Comparison of ENCODE assay signal across 25 mouse cellular contexts in genomic region chr13:37846507-37846906, GRCm38 (mm10).
A peak's percentile ranks its signal among the peaks of the same experiment; 100 is the strongest.
DNase-seq lines count a peak whose midpoint lies in the region; ATAC-seq and TF ChIP-seq lines count a peak whose summit lies in the region.
"Had no signal": no experiment of that assay in that cellular context is flagged by ENCODE, and none has a peak within 500 bp of the region (broad histone marks: within the 10 kb centered on the region; RNA-seq: fewer than 3 reads in every experiment).

No protein-coding gene starts in this region.

- H3K79me2 ChIP-seq in liver, adult 2 months (ENCODE audit: control insufficient read depth, insufficient read depth, low read length) = peaks cover 60% of the 10 kb centered on the region

- peak overlapping the region; percentile 54; the same call in 1 of the 2 replicates for H3K4me3 ChIP-seq in gastrocnemius, adult 2 months
- H3K4me3 ChIP-seq in liver, adult 2 months (ENCODE audit: insufficient read depth, low read depth, low read length) = no peak overlapping the region
- H3K4me3 ChIP-seq in liver, embryonic 11.5 days (ENCODE audit: low read depth, low read length) = no peak overlapping the region
- H3K4me3 ChIP-seq in embryonic facial prominence, embryonic 15.5 days (replicated peaks) = no peak overlapping the region
- no peak overlapping the region for H3K4me3 ChIP-seq in stomach, postnatal 0 days (ENCODE audit: low read depth, low read length)
- no peak overlapping the region for H3K4me3 ChIP-seq in thymus, adult 2 months (ENCODE audit: control insufficient read depth, insufficient read depth, low read length)
- H3K4me3 ChIP-seq in lung, adult 2 months (replicated peaks; ENCODE audit: extremely low read depth, low read depth, low read length) = no peak overlapping the region
- H3K4me3 ChIP-seq: embryonic facial prominence, embryonic 12.5 days; erythroblast, embryonic 14.5 days; heart, adult 2 months; limb, embryonic 12.5 days; liver, embryonic 15.5 days; midbrain, embryonic 12.5 days; neural tube, embryonic 13.5 days had no signal

- no peak for TF ChIP-seq EP300 in stomach, postnatal 0 days (optimal IDR thresholded peaks at IDR 0.05)

- H3K4me1 ChIP-seq in liver, adult 2 months (ENCODE audit: control insufficient read depth, insufficient read depth, low read length) = peaks cover 34% of the 10 kb centered on the region
- peaks cover 52% of the 10 kb centered on the region for H3K4me1 ChIP-seq in liver, embryonic 11.5 days (replicated peaks; ENCODE audit: control insufficient read depth, insufficient read depth, low read length)
- peaks cover 37% of the 10 kb centered on the region for H3K4me1 ChIP-seq in embryonic facial prominence, embryonic 15.5 days
- H3K4me1 ChIP-seq in stomach, postnatal 0 days (replicated peaks; ENCODE audit: control insufficient read depth, insufficient read depth) = no peaks in the 10 kb centered on the region
- peaks cover 46% of the 10 kb centered on the region for H3K4me1 ChIP-seq in thymus, adult 2 months (replicated peaks; ENCODE audit: control insufficient read depth, insufficient read depth, low read length)
- peaks cover 5% of the 10 kb centered on the region; the same call in 1 of the 2 replicates for H3K4me1 ChIP-seq in lung, adult 2 months (ENCODE audit: control insufficient read depth, insufficient read depth, low read length)
- H3K4me1 ChIP-seq: midbrain, embryonic 12.5 days had no signal

- intact Hi-C loops in gastrocnemius, adult 2 months (cut with DNase I) = loop anchor here (5.0 kb wide), 1 partner anchor 36 kb away; no protein-coding TSS in a partner anchor

- H3K4me2 ChIP-seq in liver, embryonic 11.5 days = no peak overlapping the region
- no peak overlapping the region for H3K4me2 ChIP-seq in embryonic facial prominence, embryonic 15.5 days (replicated peaks)
- no peak overlapping the region for H3K4me2 ChIP-seq in stomach, postnatal 0 days (replicated peaks; ENCODE audit: low read depth)
- H3K4me2 ChIP-seq: embryonic facial prominence, embryonic 12.5 days; limb, embryonic 12.5 days; liver, embryonic 15.5 days; midbrain, embryonic 12.5 days; neural tube, embryonic 13.5 days had no signal

- H3K36me3 ChIP-seq in liver, adult 2 months (ENCODE audit: control insufficient read depth, insufficient read depth, low read length) = no peaks in the 10 kb centered on the region
- H3K36me3 ChIP-seq in liver, embryonic 11.5 days (ENCODE audit: control insufficient read depth, insufficient read depth, low read length) = peaks cover 3% of the 10 kb centered on the region; the same call in 1 of the 2 replicates
- no peaks in the 10 kb centered on the region for H3K36me3 ChIP-seq in embryonic facial prominence, embryonic 15.5 days
- H3K36me3 ChIP-seq in stomach, postnatal 0 days (ENCODE audit: control insufficient read depth, insufficient read depth, low read length) = no peaks in the 10 kb centered on the region
- H3K36me3 ChIP-seq in thymus, adult 2 months (ENCODE audit: control insufficient read depth, insufficient read depth, low read length) = no peaks in the 10 kb centered on the region
- H3K36me3 ChIP-seq: embryonic facial prominence, embryonic 12.5 days; limb, embryonic 12.5 days; midbrain, embryonic 12.5 days; neural tube, embryonic 13.5 days had no signal

- no peak for TF ChIP-seq POLR2A in liver, adult 2 months (IDR thresholded peaks at IDR 0.05; ENCODE audit: extremely low read depth, insufficient read depth, low read length)
- TF ChIP-seq POLR2A in thymus, adult 2 months (IDR thresholded peaks at IDR 0.05; ENCODE audit: control insufficient read depth, extremely low read depth, insufficient read depth, low read length, poor library complexity) = no peak
- no peak for TF ChIP-seq POLR2A in lung, adult 2 months (IDR thresholded peaks at IDR 0.05; ENCODE audit: borderline replicate concordance, extremely low read depth, low read depth, low read length)

- H3K27me3 ChIP-seq in liver, adult 2 months (ENCODE audit: control insufficient read depth, insufficient read depth, low read length) = no peaks in the 10 kb centered on the region
- no peaks in the 10 kb centered on the region for H3K27me3 ChIP-seq in liver, embryonic 11.5 days (replicated peaks; ENCODE audit: control insufficient read depth, insufficient read depth, low read length)
- no peaks in the 10 kb centered on the region for H3K27me3 ChIP-seq in embryonic facial prominence, embryonic 15.5 days
- H3K27me3 ChIP-seq in stomach, postnatal 0 days (ENCODE audit: control insufficient read depth, insufficient read depth, low read length) = no peaks in the 10 kb centered on the region
- no peaks in the 10 kb centered on the region for H3K27me3 ChIP-seq in thymus, adult 2 months (ENCODE audit: control insufficient read depth, insufficient read depth, low read length)
- H3K27me3 ChIP-seq: embryonic facial prominence, embryonic 12.5 days; limb, embryonic 12.5 days; liver, embryonic 15.5 days; megakaryocyte, embryonic 14.5 days; midbrain, embryonic 12.5 days; neural tube, embryonic 13.5 days had no signal

- ATAC-seq in liver, embryonic 11.5 days (replicated peaks; ENCODE audit: low FRiP score) = no peak
- no peak for ATAC-seq in embryonic facial prominence, embryonic 15.5 days (ENCODE audit: insufficient number of reproducible peaks, low FRiP score, low TSS enrichment, low read depth)
- no peak for ATAC-seq in stomach, postnatal 0 days (ENCODE audit: low FRiP score, low TSS enrichment)
- ATAC-seq: forebrain, postnatal 0 days; hindbrain, embryonic 16.5 days had no signal

- no peak for TF ChIP-seq CTCF in gastrocnemius, adult 2 months (IDR thresholded peaks at IDR 0.05)
- no peak for TF ChIP-seq CTCF in liver, adult 2 months (IDR thresholded peaks at IDR 0.05; ENCODE audit: low read depth, low read length)
- TF ChIP-seq CTCF in stomach, postnatal 0 days (IDR thresholded peaks at IDR 0.05; ENCODE audit: low read depth) = no peak
- TF ChIP-seq CTCF in thymus, adult 2 months (IDR thresholded peaks at IDR 0.05; ENCODE audit: borderline replicate concordance, control insufficient read depth, extremely low read depth, insufficient read depth, low read length, poor library complexity) = no peak
- no peak for TF ChIP-seq CTCF in lung, adult 2 months (IDR thresholded peaks at IDR 0.05; ENCODE audit: insufficient read depth, low read length)

- H3K9me3 ChIP-seq in liver, embryonic 11.5 days (ENCODE audit: control insufficient read depth, low read length) = no peaks in the 10 kb centered on the region
- no peaks in the 10 kb centered on the region for H3K9me3 ChIP-seq in embryonic facial prominence, embryonic 15.5 days (replicated peaks)
- no peaks in the 10 kb centered on the region for H3K9me3 ChIP-seq in stomach, postnatal 0 days (ENCODE audit: control insufficient read depth, low read length)
- H3K9me3 ChIP-seq: embryonic facial prominence, embryonic 12.5 days; limb, embryonic 12.5 days; liver, embryonic 15.5 days; megakaryocyte, embryonic 14.5 days; midbrain, embryonic 12.5 days; neural tube, embryonic 13.5 days had no signal

- DNase-seq in gastrocnemius, adult 2 months = no peak
- DNase-seq in gastrocnemius, adult 8-10 months (ENCODE audit: low spot score in 2 of 2) = no peak
- no peak for DNase-seq in liver, adult 2 months (ENCODE audit: extremely low read depth, low read depth, low spot score)
- no peak for DNase-seq in liver, embryonic 11.5 days (ENCODE audit: low spot score)
- DNase-seq in stomach, postnatal 0 days (ENCODE audit: low spot score) = no peak
- no peak for DNase-seq in thymus, adult 2 months
- no peak for DNase-seq in lung, adult 2 months
- DNase-seq: adrenal gland, adult 2 months; cerebellum, adult 11 months; cerebellum, adult 9-10 months; cerebellum, postnatal 36 days; forebrain, postnatal 0 days; gastrocnemius, postnatal 36 days; heart, adult 2 months; kidney, postnatal 14 days; right cerebral cortex, postnatal 4 days had no signal

- H3K9ac ChIP-seq in liver, adult 2 months (ENCODE audit: low read depth, low read length) = no peak overlapping the region
- H3K9ac ChIP-seq in liver, embryonic 11.5 days (ENCODE audit: low read depth, low read length) = no peak overlapping the region
- no peak overlapping the region for H3K9ac ChIP-seq in embryonic facial prominence, embryonic 15.5 days
- no peak overlapping the region for H3K9ac ChIP-seq in stomach, postnatal 0 days (ENCODE audit: low read length)
- H3K9ac ChIP-seq: embryonic facial prominence, embryonic 12.5 days; forebrain, postnatal 0 days; limb, embryonic 12.5 days; liver, embryonic 15.5 days; midbrain, embryonic 12.5 days; neural tube, embryonic 13.5 days had no signal

- WGBS in liver, adult 2 months = 50% methylated on average over 11 of the region's 11 CpGs
- WGBS in liver, embryonic 11.5 days = 76% methylated on average over 11 of the region's 11 CpGs
- 64% methylated on average over 11 of the region's 11 CpGs for WGBS in embryonic facial prominence, embryonic 15.5 days
- WGBS in stomach, postnatal 0 days = 70% methylated on average over 11 of the region's 11 CpGs
- 88% methylated on average over 11 of the region's 11 CpGs for WGBS in thymus, adult 2 months
- 69% methylated on average over 11 of the region's 11 CpGs for WGBS in lung, adult 2 months

- peak overlapping the region; percentile 96 for H3K27ac ChIP-seq in gastrocnemius, adult 2 months
- peak overlapping the region; percentile 85 for H3K27ac ChIP-seq in liver, adult 2 months (replicated peaks; ENCODE audit: insufficient read depth, low read depth, low read length)
- H3K27ac ChIP-seq in liver, embryonic 11.5 days (ENCODE audit: low read depth, low read length) = no peak overlapping the region
- peak overlapping the region; percentile 60; the same call in 1 of the 2 replicates for H3K27ac ChIP-seq in embryonic facial prominence, embryonic 15.5 days (replicated peaks)
- peak overlapping the region; percentile 86 for H3K27ac ChIP-seq in stomach, postnatal 0 days (replicated peaks)
- H3K27ac ChIP-seq in thymus, adult 2 months (ENCODE audit: control insufficient read depth, insufficient read depth, low read length) = no peak overlapping the region
- H3K27ac ChIP-seq: embryonic facial prominence, embryonic 12.5 days; limb, embryonic 12.5 days; midbrain, embryonic 12.5 days; neural tube, embryonic 13.5 days had no signal

Comparison
In these comparisons a context has a peak if more than half of its experiments do, and no peak if none do; other contexts are left out.
1. H3K27ac ChIP-seq: peak in gastrocnemius, adult 2 months (single experiment), liver, adult 2 months (single experiment), embryonic facial prominence, embryonic 15.5 days (single experiment) and stomach, postnatal 0 days (single experiment); none in liver, embryonic 11.5 days (single experiment) and thymus, adult 2 months (single experiment).